11 mouse cellular contexts compared by ENCODE assay signal in genomic region chr14:55518897-55519296, GRCm38 (mm10). TPM values are rescaled to one million over a fixed set of nuclear protein-coding genes. Genes with fewer than 3 reads are reported as not detected.
A peak's percentile ranks its signal among the peaks of the same experiment; 100 is the strongest.
DNase-seq lines count a peak whose midpoint lies in the region; ATAC-seq lines count a peak whose summit lies in the region.
"Had no signal": no experiment of that assay in that cellular context is flagged by ENCODE, and none has a peak within 500 bp of the region (broad histone marks: within the 10 kb centered on the region; RNA-seq: fewer than 3 reads in every experiment).

No protein-coding gene starts in this region.

- H3K4me1 ChIP-seq in embryonic facial prominence, embryonic 11.5 days (ENCODE audit: control insufficient read depth, insufficient read depth, low read length), result peaks cover 4% of the 10 kb centered on the region

- H3K4me3 ChIP-seq in embryonic facial prominence, embryonic 11.5 days (ENCODE audit: low read depth, low read length), result no peak overlapping the region

- peak; percentile 22 for DNase-seq in embryonic facial prominence, embryonic 11.5 days (ENCODE audit: low spot score)
- DNase-seq in frontal cortex, postnatal 36 days (ENCODE audit: low spot score in 2 of 2), result peak; percentile 73 to 78
- DNase-seq in left cerebral cortex, postnatal 36 days (ENCODE audit: low spot score in 2 of 2), result peak; percentile 77 to 81
- peak; percentile 77 to 82 for DNase-seq in right cerebral cortex, adult 2 months (ENCODE audit: low spot score in 2 of 2)
- DNase-seq in spleen, adult 12 weeks (ENCODE audit: low spot score), result no peak
- no peak for DNase-seq in Muller cell, postnatal 12 days (ENCODE audit: inconsistent ontology term)
- DNase-seq in lung, postnatal 36 days, result no peak
- DNase-seq: cerebellum, adult 8-10 months had no signal

- H3K36me3 ChIP-seq in embryonic facial prominence, embryonic 11.5 days (replicated peaks; ENCODE audit: control insufficient read depth, insufficient read depth, low read depth, low read length), result no peaks in the 10 kb centered on the region

- H3K27me3 ChIP-seq in embryonic facial prominence, embryonic 11.5 days (ENCODE audit: control insufficient read depth, insufficient read depth, low read length), result peaks cover 19% of the 10 kb centered on the region

- 62% methylated on average over 2 of the region's 2 CpGs for WGBS in embryonic facial prominence, embryonic 11.5 days

- no peaks in the 10 kb centered on the region for H3K9me3 ChIP-seq in embryonic facial prominence, embryonic 11.5 days (replicated peaks; ENCODE audit: control insufficient read depth, low read length)

- no peak overlapping the region for H3K9ac ChIP-seq in embryonic facial prominence, embryonic 11.5 days (replicated peaks; ENCODE audit: low read length)

- intact Hi-C loops in left cerebral cortex, postnatal 36 days (cut with DNase I), result no loop called here

- no peak overlapping the region for H3K27ac ChIP-seq in embryonic facial prominence, embryonic 11.5 days (replicated peaks; ENCODE audit: low read depth, low read length)

- no peak overlapping the region for H3K4me2 ChIP-seq in embryonic facial prominence, embryonic 11.5 days (ENCODE audit: low read depth, low read length)

- ATAC-seq in embryonic facial prominence, embryonic 11.5 days (replicated peaks; ENCODE audit: insufficient number of reproducible peaks, low FRiP score, low TSS enrichment, low read depth), result peak; percentile 76; the same call in 1 of the 2 replicates

RNA-seq across cellular contexts. Expression of gene Nrl, which starts 5.9 kb away (rescaled TPM):
- polyA plus RNA-seq in embryonic facial prominence, embryonic 11.5 days (2014; fragmentation: Nextera tagmentation; extraction: Ambion mirVana), result not detected in 2 replicates
- under 1 TPM; 0.44 to 0.77 TPM for total RNA-seq in left cerebral cortex, postnatal 36 days (2021)
- total RNA-seq: megakaryocyte-erythroid progenitor cell, adult 5-6 weeks had no signal
- polyA plus RNA-seq: heart, embryonic 14.5 days; limb, embryonic 11.5 days had no signal

RNA-seq across cellular contexts. Expression of gene Cpne6, which starts 8.7 kb away (rescaled TPM):
- 0.24 and 0.29 TPM in 2 replicates for polyA plus RNA-seq in embryonic facial prominence, embryonic 11.5 days (2014; fragmentation: Nextera tagmentation; extraction: Ambion mirVana)
- 100 to 1,000 TPM; 163 to 211 TPM for total RNA-seq in left cerebral cortex, postnatal 36 days (2021)
- total RNA-seq: megakaryocyte-erythroid progenitor cell, adult 5-6 weeks had no signal
- polyA plus RNA-seq: limb, embryonic 11.5 days had no signal

RNA-seq across cellular contexts. Expression of gene Pck2, which starts 21.2 kb away (rescaled TPM):
- 12.7 and 14.6 TPM in 2 replicates for polyA plus RNA-seq in embryonic facial prominence, embryonic 11.5 days (2014; fragmentation: Nextera tagmentation; extraction: Ambion mirVana)
- total RNA-seq in left cerebral cortex, postnatal 36 days (2021), result 10 to 100 TPM; 24.8 to 28.9 TPM

RNA-seq across cellular contexts. Expression of gene Carmil3, which starts 28.4 kb away (rescaled TPM):
- 4.9 TPM in 2 replicates for polyA plus RNA-seq in embryonic facial prominence, embryonic 11.5 days (2014; fragmentation: Nextera tagmentation; extraction: Ambion mirVana)
- total RNA-seq in left cerebral cortex, postnatal 36 days (2021), result 10 to 100 TPM; 34.4 to 63.1 TPM

RNA-seq across cellular contexts. Expression of gene Dhrs4, which starts 40.3 kb away (rescaled TPM):
- polyA plus RNA-seq in embryonic facial prominence, embryonic 11.5 days (2014; fragmentation: Nextera tagmentation; extraction: Ambion mirVana), result 49.5 and 58.3 TPM in 2 replicates
- total RNA-seq in left cerebral cortex, postnatal 36 days (2021), result 10 to 100 TPM; 17.5 to 19.1 TPM

Comparison
In these comparisons a context has a peak if more than half of its experiments do, and no peak if none do; other contexts are left out.
1. DNase-seq: peak in embryonic facial prominence, embryonic 11.5 days (single experiment), frontal cortex, postnatal 36 days (2 of 2), left cerebral cortex, postnatal 36 days (2 of 2) and right cerebral cortex, adult 2 months (2 of 2); none in spleen, adult 12 weeks (single experiment), Muller cell, postnatal 12 days (single experiment) and lung, postnatal 36 days (single experiment).